Mouse (Mus musculus) MEL (cell line): ENCODE results near the gene Orm3. TPM values are rescaled to one million over a fixed set of nuclear protein-coding genes. Genes with fewer than 3 reads are reported as not detected.

ENCODE experiments used
- DNase-seq: peaks from one replicate; pipeline ENCODE4 v3.0.0; 2011; ENCODE audit warnings: low read depth, low spot score
- H3K27ac ChIP-seq: 2 replicates; pipeline ENCODE4 v1.5.1; 2012; ENCODE audit warnings: low read depth, mild to moderate bottlenecking, control low read depth, low read length, moderate library complexity; ENCODE audit not compliant: control insufficient read depth
- H3K27me3 ChIP-seq, 2 experiments: fragments of 150-350 bp in 1 of 2; sonication (generic) in 1 of 2; 2 replicates each; pipeline ENCODE4 v1.6.1; 2012; ENCODE audit warnings: low read length in 2 of 2, mild to moderate bottlenecking in 2 of 2, improper control_type of control experiment in 1 of 2, moderate library complexity in 1 of 2; ENCODE audit not compliant: insufficient read depth in 2 of 2, control insufficient read depth in 1 of 2
- H3K36me3 ChIP-seq, 2 experiments: 2 replicates each; pipeline ENCODE4 v1.6.1; 2012 to 2014; ENCODE audit warnings: low read length in 2 of 2, improper control_type of control experiment in 1 of 2, inconsistent platforms in 1 of 2, mild to moderate bottlenecking in 1 of 2; ENCODE audit not compliant: insufficient read depth in 2 of 2, control insufficient read depth in 1 of 2
- H3K4me1 ChIP-seq, 2 experiments: fragments of 150-350 bp in 1 of 2; sonication (generic) in 1 of 2; 2 replicates each; pipeline ENCODE4 v1.6.1; 2012; ENCODE audit warnings: low read length in 2 of 2, improper control_type of control experiment in 1 of 2, mild to moderate bottlenecking in 1 of 2; ENCODE audit not compliant: insufficient read depth in 2 of 2, control insufficient read depth in 1 of 2
- H3K4me3 ChIP-seq, 2 experiments: fragments of 150-350 bp in 1 of 2; sonication (generic) in 1 of 2; 2 replicates each; pipeline ENCODE4 v1.5.1; 2012; ENCODE audit warnings: low read depth in 2 of 2, low read length in 2 of 2, mild to moderate bottlenecking in 2 of 2, moderate library complexity in 2 of 2, control low read depth in 1 of 2, improper control_type of control experiment in 1 of 2; ENCODE audit not compliant: control insufficient read depth in 1 of 2, insufficient read depth in 1 of 2
- H3K79me2 ChIP-seq: 2 replicates; pipeline ENCODE4 v1.6.1; 2012; ENCODE audit warnings: mild to moderate bottlenecking, low read length, moderate library complexity; ENCODE audit not compliant: control insufficient read depth, poor library complexity, insufficient read depth
- H3K9ac ChIP-seq: 2 replicates; pipeline ENCODE4 v1.6.1; 2012; ENCODE audit warnings: low read depth, mild to moderate bottlenecking, control low read depth, low read length, moderate library complexity; ENCODE audit not compliant: control insufficient read depth, poor library complexity, severe bottlenecking
- H3K9me3 ChIP-seq: fragments of 150-350 bp; sonication (generic); replicated peaks from 2 replicates; pipeline ENCODE4 v1.6.1; 2012; ENCODE audit warnings: mild to moderate bottlenecking, low read length, improper control_type of control experiment, moderate library complexity; ENCODE audit not compliant: insufficient read depth
- BHLHE40 ChIP-seq: IDR thresholded peaks from 2 replicates; pipeline ENCODE4 v1.6.1; 2012; ENCODE audit warnings: low read depth, mild to moderate bottlenecking, inconsistent platforms, low read length, improper control_type of control experiment, borderline replicate concordance
- CHD1 ChIP-seq: IDR thresholded peaks from 2 replicates; pipeline ENCODE4 v1.6.1; 2012; ENCODE audit warnings: low read depth, mild to moderate bottlenecking, inconsistent platforms, low read length, improper control_type of control experiment
- CHD2 ChIP-seq: IDR thresholded peaks from 2 replicates; pipeline ENCODE4 v1.6.1; 2011; ENCODE audit warnings: low read length, improper control_type of control experiment
- CTCF ChIP-seq, 3 experiments: IDR thresholded peaks in 2 of 3; conservative IDR thresholded peaks in 1 of 3; 2 replicates each; pipeline ENCODE4 v1.5.1; 2011 to 2012; ENCODE audit warnings: low read length in 3 of 3, low read depth in 2 of 3, mild to moderate bottlenecking in 2 of 3, improper control_type of control experiment in 1 of 3, inconsistent platforms in 1 of 3, mixed read lengths in 1 of 3, moderate library complexity in 1 of 3; ENCODE audit not compliant: control insufficient read depth in 1 of 3, insufficient read depth in 1 of 3, poor library complexity in 1 of 3, severe bottlenecking in 1 of 3
- E2F4 ChIP-seq: IDR thresholded peaks from 2 replicates; pipeline ENCODE4 v1.6.1; 2011; ENCODE audit warnings: low read depth, low read length, improper control_type of control experiment, borderline replicate concordance
- ELF1 ChIP-seq: IDR thresholded peaks from 2 replicates; pipeline ENCODE4 v1.6.1; 2014; ENCODE audit warnings: low read depth, mild to moderate bottlenecking, inconsistent platforms, low read length, improper control_type of control experiment, moderate library complexity
- EP300 ChIP-seq, 2 experiments: IDR thresholded peaks; 2 replicates each; pipeline ENCODE4 v1.6.1; 2011; ENCODE audit warnings: improper control_type of control experiment in 2 of 2, low read length in 2 of 2, low read depth in 1 of 2, mild to moderate bottlenecking in 1 of 2
- ETS1 ChIP-seq: IDR thresholded peaks from 2 replicates; pipeline ENCODE4 v1.6.1; 2012; ENCODE audit warnings: low read depth, mild to moderate bottlenecking, inconsistent platforms, low read length, improper control_type of control experiment, moderate library complexity
- GABPA ChIP-seq: IDR thresholded peaks from 2 replicates; pipeline ENCODE4 v1.6.1; 2012; ENCODE audit warnings: low read depth, mild to moderate bottlenecking, inconsistent platforms, low read length, improper control_type of control experiment, moderate library complexity
- GATA1 ChIP-seq: IDR thresholded peaks from 2 replicates; pipeline ENCODE4 v1.6.1; 2011; ENCODE audit warnings: low read depth, low read length, improper control_type of control experiment
- HCFC1 ChIP-seq: IDR thresholded peaks from 2 replicates; pipeline ENCODE4 v1.6.1; 2012; ENCODE audit warnings: low read depth, mild to moderate bottlenecking, inconsistent platforms, low read length, improper control_type of control experiment, moderate library complexity
- JUND ChIP-seq: IDR thresholded peaks from 2 replicates; pipeline ENCODE4 v1.6.1; 2011; ENCODE audit warnings: low read depth, mild to moderate bottlenecking, improper control_type of control experiment, low read length
- KAT2A ChIP-seq: conservative IDR thresholded peaks from 2 replicates; pipeline ENCODE4 v1.6.1; 2012; ENCODE audit warnings: low read depth, low read length, improper control_type of control experiment, inconsistent platforms
- MAFK ChIP-seq: IDR thresholded peaks from 2 replicates; pipeline ENCODE4 v1.6.1; 2011; ENCODE audit warnings: low read depth, mild to moderate bottlenecking, low read length, improper control_type of control experiment, borderline replicate concordance
- MAX ChIP-seq: IDR thresholded peaks from 2 replicates; pipeline ENCODE4 v1.6.1; 2011; ENCODE audit warnings: low read length, improper control_type of control experiment
- MAZ ChIP-seq: IDR thresholded peaks from 2 replicates; pipeline ENCODE4 v1.6.1; 2012; ENCODE audit warnings: low read depth, mild to moderate bottlenecking, inconsistent platforms, low read length, improper control_type of control experiment
- MEF2A ChIP-seq: IDR thresholded peaks from 2 replicates; pipeline ENCODE4 v1.6.1; 2014; ENCODE audit warnings: low read depth, mild to moderate bottlenecking, inconsistent platforms, low read length, improper control_type of control experiment; ENCODE audit not compliant: poor library complexity, insufficient replicate concordance, severe bottlenecking; ENCODE audit errors: extremely low read depth
- MXI1 ChIP-seq: IDR thresholded peaks from 2 replicates; pipeline ENCODE4 v1.6.1; 2011; ENCODE audit warnings: mild to moderate bottlenecking, low read depth, low read length, improper control_type of control experiment
- MYB ChIP-seq: IDR thresholded peaks from 2 replicates; pipeline ENCODE4 v1.6.1; 2011; ENCODE audit warnings: mild to moderate bottlenecking, low read depth, low read length, improper control_type of control experiment
- MYC ChIP-seq: IDR thresholded peaks from 2 replicates; pipeline ENCODE4 v1.6.1; 2011; ENCODE audit warnings: low read depth, mild to moderate bottlenecking, low read length, improper control_type of control experiment, moderate library complexity
- NELFE ChIP-seq: IDR thresholded peaks from 2 replicates; pipeline ENCODE4 v1.6.1; 2011; ENCODE audit warnings: low read depth, low read length, improper control_type of control experiment
- NRF1 ChIP-seq: IDR thresholded peaks from 2 replicates; pipeline ENCODE4 v1.6.1; 2014; ENCODE audit warnings: low read depth, mild to moderate bottlenecking, inconsistent platforms, low read length, improper control_type of control experiment, moderate library complexity; ENCODE audit not compliant: poor library complexity, insufficient read depth, severe bottlenecking
- POLR2A ChIP-seq, 2 experiments: IDR thresholded peaks; 2 replicates each; pipeline ENCODE4 v1.6.1; 2011 to 2012; ENCODE audit warnings: low read length in 2 of 2, mild to moderate bottlenecking in 2 of 2, control low read depth in 1 of 2, improper control_type of control experiment in 1 of 2, low read depth in 1 of 2, moderate library complexity in 1 of 2; ENCODE audit not compliant: control insufficient read depth in 1 of 2, insufficient read depth in 1 of 2, poor library complexity in 1 of 2
- POLR2AphosphoS2 ChIP-seq: IDR thresholded peaks from 2 replicates; pipeline ENCODE4 v1.6.1; 2011; ENCODE audit warnings: low read length, improper control_type of control experiment
- POLR2AphosphoS5 ChIP-seq: IDR thresholded peaks from 2 replicates; pipeline ENCODE4 v1.6.1; 2012; ENCODE audit warnings: low read depth, borderline replicate concordance, mild to moderate bottlenecking, inconsistent platforms, low read length, moderate library complexity, mixed read lengths
- RAD21 ChIP-seq: IDR thresholded peaks from 2 replicates; pipeline ENCODE4 v1.6.1; 2011; ENCODE audit warnings: mild to moderate bottlenecking, low read depth, low read length, improper control_type of control experiment
- RCOR1 ChIP-seq: IDR thresholded peaks from 2 replicates; pipeline ENCODE4 v1.6.1; 2012; ENCODE audit warnings: low read depth, mild to moderate bottlenecking, inconsistent platforms, low read length, improper control_type of control experiment
- SIN3A ChIP-seq: IDR thresholded peaks from 2 replicates; pipeline ENCODE4 v1.6.1; 2012; ENCODE audit warnings: low read length, improper control_type of control experiment, inconsistent platforms
- SMC3 ChIP-seq: IDR thresholded peaks from 2 replicates; pipeline ENCODE4 v1.6.1; 2011; ENCODE audit warnings: low read depth, low read length, improper control_type of control experiment
- TAL1 ChIP-seq: IDR thresholded peaks from 2 replicates; pipeline ENCODE4 v1.6.1; 2012; ENCODE audit warnings: mild to moderate bottlenecking, inconsistent platforms, low read length, moderate library complexity, mixed read lengths
- TCF12 ChIP-seq: IDR thresholded peaks from 2 replicates; pipeline ENCODE4 v1.6.1; 2014; ENCODE audit warnings: low read depth, mild to moderate bottlenecking, inconsistent platforms, low read length, improper control_type of control experiment, moderate library complexity
- UBTF ChIP-seq: IDR thresholded peaks from 2 replicates; pipeline ENCODE4 v1.6.1; 2012; ENCODE audit warnings: low read depth, mild to moderate bottlenecking, inconsistent platforms, low read length, improper control_type of control experiment, moderate library complexity, borderline replicate concordance; ENCODE audit not compliant: insufficient read depth
- USF1 ChIP-seq: IDR thresholded peaks from 2 replicates; pipeline ENCODE4 v1.6.1; 2014; ENCODE audit warnings: low read depth, mild to moderate bottlenecking, inconsistent platforms, low read length, improper control_type of control experiment, moderate library complexity
- USF2 ChIP-seq, 2 experiments: IDR thresholded peaks; 2 replicates each; pipeline ENCODE4 v1.6.1; 2011 to 2012; ENCODE audit warnings: improper control_type of control experiment in 2 of 2, low read length in 2 of 2, borderline replicate concordance in 1 of 2, inconsistent platforms in 1 of 2, low read depth in 1 of 2, mild to moderate bottlenecking in 1 of 2; ENCODE audit not compliant: insufficient read depth in 1 of 2
- ZC3H11A ChIP-seq: IDR thresholded peaks from 2 replicates; pipeline ENCODE4 v1.6.1; 2012; ENCODE audit warnings: low read depth, mild to moderate bottlenecking, inconsistent platforms, low read length, improper control_type of control experiment
- ZKSCAN1 ChIP-seq: IDR thresholded peaks from 2 replicates; pipeline ENCODE4 v1.6.1; 2012; ENCODE audit warnings: low read depth, mild to moderate bottlenecking, inconsistent platforms, low read length, improper control_type of control experiment, moderate library complexity
- ZMIZ1 ChIP-seq: IDR thresholded peaks from 2 replicates; pipeline ENCODE4 v1.6.1; 2012; ENCODE audit warnings: low read depth, mild to moderate bottlenecking, inconsistent platforms, low read length, improper control_type of control experiment, moderate library complexity
- ZNF384 ChIP-seq: IDR thresholded peaks from 2 replicates; pipeline ENCODE4 v1.6.1; 2012; ENCODE audit warnings: low read depth, mild to moderate bottlenecking, inconsistent platforms, low read length, improper control_type of control experiment
- polyA plus RNA-seq, 2 experiments: library from polyadenylated mRNA; stranded (reverse) in 1 of 2; unstranded in 1 of 2; fragments of >175 nt in 1 of 2; fragments of >200 nt in 1 of 2; gene quantifications; 2 replicates each; pipeline versions ENCODE4 v1.2.1 to v1.2.4; 2012; ENCODE audit warnings: low replicate concordance in 2 of 2, low read depth in 1 of 2; ENCODE audit not compliant: insufficient read length in 2 of 2, insufficient read depth in 1 of 2, missing spikeins in 1 of 2
- total RNA-seq: library from RNA; depleted of rRNA; stranded (reverse); fragments of 300-350 nt; gene quantifications from 2 replicates; pipeline ENCODE4 v1.2.3, GENCODE M21; 2012

Gene Orm3
- total and polyA plus RNA-seq, 3 experiments = not detected

DNA sequence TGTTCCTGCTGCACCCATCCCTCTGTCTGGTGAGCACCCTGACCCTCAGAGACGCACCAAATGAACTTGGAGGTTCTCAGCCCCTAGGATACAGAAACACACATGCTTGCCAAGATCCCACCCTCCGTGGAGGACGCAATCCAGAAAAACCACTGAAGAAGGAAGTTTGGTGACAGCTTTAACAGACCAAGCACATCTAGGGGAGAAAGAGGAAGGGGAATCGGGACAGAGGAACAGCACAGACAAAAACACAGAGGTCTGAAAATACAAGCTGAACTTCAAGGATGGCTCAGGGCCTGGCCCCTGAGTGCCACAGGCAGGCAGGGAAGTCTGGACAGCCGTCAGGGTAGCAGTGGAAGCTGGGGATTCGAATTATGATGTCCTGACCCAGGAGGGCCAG lies 45.7 kb downstream of the Orm3 start:
- Histone ChIP-seq H3K4me3 (peak overlapping the region in 1 of 2 experiments; percentile 4; a peak in 1 of 4 replicates), H3K27ac (peak overlapping the region; percentile 67), H3K9me3 (no peaks in the 10 kb centered on the region), H3K36me3 (peaks cover 0 to 46% of the 10 kb centered on the region in 2 experiments; a peak in 2 of 4 replicates), H3K4me1 (peaks cover 7 to 71% of the 10 kb centered on the region in 2 experiments; a peak in 3 of 4 replicates), H3K9ac (peak overlapping the region; percentile 2), H3K27me3 (no peaks in the 10 kb centered on the region), H3K79me2 (no peaks in the 10 kb centered on the region; the same call in 1 of the 2 replicates)
- peak; percentile 75 for DNase-seq
- TF ChIP-seq ELF1 (no peak), E2F4 (no peak), MAZ (no peak), ZMIZ1 (no peak), RCOR1 (no peak; the same call in 1 of the 2 replicates), SIN3A (peak; percentile 37; the same call in 1 of the 2 replicates), MAFK (no peak), USF2 (IDR thresholded peaks at IDR 0.05; ENCODE audit: borderline replicate concordance in 1 of 2, insufficient read depth in 1 of 2, low read depth in 1 of 2, low read length in 2 of 2) (no peak), EP300 (IDR thresholded peaks at IDR 0.05; ENCODE audit: low read depth in 1 of 2, low read length in 2 of 2) (peak; percentile 6 to 11; a peak in 1 of 4 replicates), JUND (no peak), NELFE (no peak), TAL1 (no peak), MXI1 (no peak), POLR2AphosphoS5 (no peak), BHLHE40 (no peak), RAD21 (no peak), MYC (0 out of 2 replicates have a peak, but pooled peaks have one; percentile 21), SMC3 (no peak), ETS1 (peak; percentile 23; the same call in 1 of the 2 replicates), ZNF384 (no peak), CHD1 (no peak), USF1 (no peak), UBTF (no peak), GABPA (no peak), CHD2 (no peak), ZKSCAN1 (no peak), CTCF (IDR thresholded peaks at IDR 0.05 in 2 of 3, conservative IDR thresholded peaks at IDR 0.05 in 1 of 3; ENCODE audit: control insufficient read depth in 1 of 3, insufficient read depth in 1 of 3, low read depth in 2 of 3, low read length in 3 of 3, poor library complexity in 1 of 3, severe bottlenecking in 1 of 3) (no peak), POLR2AphosphoS2 (no peak), TCF12 (no peak), MEF2A (no peak), MYB (no peak), NRF1 (no peak), POLR2A (IDR thresholded peaks at IDR 0.05; ENCODE audit: control insufficient read depth in 1 of 2, insufficient read depth in 1 of 2, low read depth in 1 of 2, low read length in 2 of 2, poor library complexity in 1 of 2) (no peak), ZC3H11A (no peak), KAT2A (no peak), MAX (peak; percentile 21; the same call in 1 of the 2 replicates), GATA1 (no peak), HCFC1 (no peak)
